Mouse (Mus musculus) layer of hippocampus, adult 8-10 months (tissue): ENCODE data around the gene Dnaaf1. TPM values are rescaled to one million over a fixed set of nuclear protein-coding genes. Genes with fewer than 3 reads are reported as not detected.

Experiments used
- DNase-seq, 2 experiments: peaks; one replicate each; pipeline ENCODE4 v3.0.0; 2022; ENCODE audit warnings: low spot score in 2 of 2
- total RNA-seq, 4 experiments: library from RNA; stranded (reverse); gene quantifications; 2 replicates each; pipeline ENCODE4 v1.2.4; 2022

Gene Dnaaf1
- total RNA-seq, 4 experiments from 2014 or later, result 0.13 to 0.43 (median 0.17) TPM

DNA sequence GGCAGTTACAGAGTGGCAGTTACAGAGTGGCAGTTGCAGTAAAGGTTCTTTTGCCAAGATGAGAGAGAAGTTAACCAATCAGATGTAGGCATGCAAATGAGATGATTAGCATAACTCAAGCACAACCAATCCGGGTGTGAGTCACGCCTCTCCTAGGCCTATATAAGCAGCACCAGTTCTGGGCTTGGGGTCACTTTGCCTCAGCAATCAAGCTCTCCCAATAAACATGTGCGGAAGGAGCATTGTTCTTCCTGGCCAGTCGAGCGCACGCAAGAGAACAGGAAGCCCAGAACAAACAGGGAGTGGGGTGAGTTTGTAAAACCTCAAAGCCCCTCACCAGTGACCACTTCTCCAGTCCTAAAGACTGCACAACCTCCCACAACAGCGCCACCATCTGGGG lies 71.8 kb downstream of the Dnaaf1 start:
- no peak for DNase-seq

Other genes starting within 250 kb of the Dnaaf1 start
- 100 to 1,000 TPM; 307 to 316 (median 311) TPM for gene Hsbp1, start 230.7 kb upstream of the Dnaaf1 start, total RNA-seq
- 10 to 100 TPM; 26.3 to 28.5 (median 27.2) TPM for gene Mlycd, start 180.4 kb upstream of the Dnaaf1 start, total RNA-seq
- gene Osgin1, start 141.1 kb upstream of the Dnaaf1 start, total RNA-seq, result 1 to 10 TPM in 2 of 4 experiments, under 1 TPM in 2; 0.22 to 1.2 (median 0.91) TPM
- gene Necab2, start 128.5 kb upstream of the Dnaaf1 start, total RNA-seq, result 100 to 1,000 TPM; 104 to 119 (median 115) TPM
- gene Slc38a8, start 73.5 kb upstream of the Dnaaf1 start, total RNA-seq, result under 1 TPM in 3 of 4 experiments, not detected in 1; 0.23 to 0.41 (median 0.40) TPM
- gene Mbtps1, start 16.5 kb upstream of the Dnaaf1 start, total RNA-seq, result 10 to 100 TPM; 75.6 to 83.8 (median 80.9) TPM
- 10 to 100 TPM; 43.8 to 51.8 (median 49.7) TPM for gene Hsdl1, start 52 bp upstream of the Dnaaf1 start, total RNA-seq
- gene Taf1c, start 30.0 kb downstream of the Dnaaf1 start, total RNA-seq, result 10 to 100 TPM; 10.7 to 11.8 (median 11.5) TPM
- 1 to 10 TPM in 2 of 4 experiments, under 1 TPM in 2; 0.33 to 1.1 (median 0.71) TPM for gene Adad2, start 37.5 kb downstream of the Dnaaf1 start, total RNA-seq
- gene Kcng4, start 60.4 kb downstream of the Dnaaf1 start, total RNA-seq, result 1 to 10 TPM; 1.7 to 3.8 (median 2.8) TPM
- gene Wfdc1, start 91.1 kb downstream of the Dnaaf1 start, total RNA-seq, result 1 to 10 TPM; 5.9 to 7.8 (median 7.0) TPM
- 1 to 10 TPM; 1.9 to 2.4 (median 2.2) TPM for gene Atp2c2, start 124.8 kb downstream of the Dnaaf1 start, total RNA-seq
- gene Tldc1, start 203.2 kb downstream of the Dnaaf1 start, total RNA-seq, result 10 to 100 TPM; 12.5 to 15.9 (median 15.5) TPM